Mouse (Mus musculus) mesoderm, embryonic 11.5 days (tissue): ENCODE measurements around the gene Iqcb1.
A peak's percentile ranks its signal among the peaks of the same experiment; 100 is the strongest.
"Not testable (repeated sequence)": the region's sequence is repeated elsewhere in the genome, so short reads cannot be mapped to it uniquely, and the experiment has no call there.

ENCODE experiments used
- DNase-seq: peaks from one replicate; pipeline ENCODE4 v3.0.0-alpha.2; 2012; ENCODE audit warnings: low read depth, low spot score

Iqcb1 gene

DNA sequence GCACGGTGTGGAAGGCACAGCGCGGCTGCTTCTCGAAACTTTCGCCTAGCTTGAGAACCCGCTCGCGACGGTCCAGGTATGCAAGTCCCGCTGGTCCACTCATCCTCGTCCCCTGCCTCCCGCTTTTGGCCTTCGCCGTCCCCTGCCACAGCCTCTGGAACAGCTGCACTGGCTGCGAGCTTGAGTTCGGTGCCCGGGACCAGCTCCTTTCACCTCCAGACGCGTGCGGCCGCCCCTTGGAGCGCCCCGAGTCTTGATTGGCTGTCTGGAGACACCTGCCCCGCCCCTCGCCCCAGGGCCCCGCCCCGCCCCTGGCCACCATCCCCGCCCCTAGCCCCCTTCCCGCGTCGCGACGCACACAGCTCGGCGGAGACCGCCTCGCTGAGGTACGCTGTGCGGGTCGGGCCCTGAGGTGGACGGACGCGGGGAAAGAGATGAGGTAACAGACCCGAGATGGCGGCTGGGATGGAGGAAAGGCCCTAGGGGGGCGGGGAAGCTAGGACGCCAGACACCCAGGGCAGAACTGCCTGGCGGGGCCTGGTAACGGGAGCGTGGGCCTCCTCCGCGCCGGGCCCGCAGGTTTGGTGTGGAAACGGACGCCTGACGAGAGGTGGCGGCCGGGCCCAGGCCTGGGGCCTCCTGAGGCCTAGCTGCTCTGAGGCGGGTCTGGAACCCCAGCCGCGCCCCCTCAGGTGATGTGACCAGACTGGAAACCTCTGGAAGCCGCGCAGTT is at the start of gene Iqcb1:
Iqcb1 (plus strand) TSS at position 332 of the 733 bp plus-strand sequence.
- peak; percentile 87 for DNase-seq

DNA sequence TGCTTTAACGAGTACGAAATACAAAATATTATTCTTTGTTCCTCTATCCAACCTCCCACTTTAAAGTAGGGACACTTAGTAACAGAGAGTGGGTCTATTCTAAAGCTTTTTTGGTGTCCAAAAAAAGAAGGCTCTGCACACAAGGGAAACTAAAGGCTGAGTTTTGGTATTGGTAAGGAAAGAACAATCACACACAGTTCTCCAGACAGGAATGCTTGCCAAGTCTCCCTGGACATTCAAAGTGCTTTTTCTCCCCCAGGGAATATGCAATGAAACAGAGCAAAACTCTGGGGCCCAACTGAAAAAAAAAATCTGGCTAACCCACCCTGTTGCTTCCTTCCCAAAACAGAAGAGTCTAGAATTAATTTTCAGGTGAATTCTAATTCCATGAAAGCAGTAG is 44.0 kb upstream of the Iqcb1 start:
- DNase-seq: no peak

DNA sequence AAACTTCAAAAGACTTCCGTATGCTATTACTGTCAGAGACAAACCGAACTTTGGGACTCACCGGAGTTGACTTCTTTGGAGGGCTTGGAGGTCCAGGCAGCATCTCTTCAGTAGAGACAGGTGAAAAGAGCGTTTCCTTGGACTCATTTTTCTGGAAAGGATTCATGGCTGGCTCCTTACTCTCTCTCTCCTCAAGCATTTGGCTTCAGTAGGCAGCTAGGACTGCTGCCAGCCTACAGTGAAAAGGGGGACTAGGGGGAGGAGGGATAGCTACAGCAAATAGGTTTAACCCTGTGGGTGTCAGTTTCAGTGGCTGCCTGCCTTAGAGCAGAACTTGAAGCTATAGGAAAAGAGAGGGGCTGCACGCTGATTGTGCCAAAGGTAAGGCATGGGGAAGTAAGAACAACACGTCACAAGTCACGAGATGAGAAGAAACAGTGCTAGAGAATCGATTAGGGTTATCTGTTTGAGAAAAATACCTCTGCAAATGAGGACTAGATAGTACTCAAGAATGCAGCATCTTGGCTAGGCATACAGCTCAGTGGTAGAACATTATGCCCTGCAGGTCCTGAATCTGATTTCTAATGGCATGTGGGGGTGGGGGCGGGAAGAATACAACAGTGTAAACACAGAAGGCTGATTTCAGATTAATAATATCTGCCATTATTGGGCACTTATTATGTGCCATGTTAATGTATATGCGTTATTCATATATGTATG is 43.4 kb upstream of the Iqcb1 start, which contains the start of gene Slc15a2:
Slc15a2 (minus strand) TSS at position 369 of the 720 bp plus-strand sequence.
- DNase-seq: no peak

DNA sequence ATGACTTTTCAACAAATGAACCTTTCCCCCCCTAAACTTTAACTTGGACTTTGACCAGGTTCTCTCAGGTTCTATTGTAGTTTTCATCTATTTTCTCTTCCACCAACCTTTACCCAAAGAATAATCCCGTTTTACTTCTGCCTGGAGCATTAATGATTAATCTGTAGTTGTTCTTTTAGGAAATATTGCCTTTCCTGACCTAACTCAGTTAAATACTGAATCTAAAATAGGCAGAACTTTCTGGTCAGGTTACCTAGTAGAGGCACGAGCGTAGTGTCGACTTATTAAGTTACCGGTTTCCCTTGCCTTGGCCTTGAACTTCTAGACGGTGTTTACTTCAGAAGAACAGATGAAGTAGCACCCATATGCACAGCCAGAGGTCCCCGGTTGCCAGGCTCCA is 41.7 kb upstream of the Iqcb1 start:
- no peak for DNase-seq

DNA sequence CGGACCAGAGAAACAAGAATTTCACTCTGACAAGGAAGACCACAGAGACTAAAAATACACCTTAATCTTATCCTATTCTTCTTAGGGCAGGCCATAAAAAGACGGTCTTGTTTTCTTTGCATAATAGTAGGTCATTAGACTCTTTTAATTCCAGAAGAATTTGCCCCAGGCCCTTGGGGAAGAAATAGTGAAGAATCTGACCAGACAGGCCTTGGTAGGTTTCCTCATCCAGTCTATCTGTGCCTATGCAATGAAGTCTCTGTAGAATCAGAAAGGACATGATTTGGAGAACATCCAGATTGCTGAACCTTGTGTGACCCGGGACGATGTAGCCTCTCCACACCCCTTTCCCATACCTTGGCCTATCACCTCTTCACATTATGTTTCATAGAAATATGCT is 38.0 kb upstream of the Iqcb1 start:
- no peak for DNase-seq

DNA sequence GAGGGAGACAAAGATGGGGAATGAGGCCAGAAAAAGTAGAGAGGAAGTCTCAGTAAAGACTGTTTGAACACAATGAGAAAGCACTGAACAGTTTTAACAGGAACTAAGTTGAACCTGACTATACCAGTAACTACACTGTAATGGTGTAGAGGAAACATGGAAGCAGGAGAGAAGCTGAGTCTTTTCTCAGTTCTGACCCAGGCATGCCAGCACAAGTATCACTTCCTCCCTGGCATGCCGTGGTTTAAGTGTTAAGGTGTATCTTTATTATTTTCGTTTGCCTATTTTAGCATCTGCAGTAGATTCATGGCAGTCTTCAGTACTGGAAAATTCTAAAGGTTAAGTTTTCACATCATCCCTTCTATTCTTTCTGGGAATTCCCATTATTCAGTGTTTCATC is 33.2 kb upstream of the Iqcb1 start:
- no peak for DNase-seq

DNA sequence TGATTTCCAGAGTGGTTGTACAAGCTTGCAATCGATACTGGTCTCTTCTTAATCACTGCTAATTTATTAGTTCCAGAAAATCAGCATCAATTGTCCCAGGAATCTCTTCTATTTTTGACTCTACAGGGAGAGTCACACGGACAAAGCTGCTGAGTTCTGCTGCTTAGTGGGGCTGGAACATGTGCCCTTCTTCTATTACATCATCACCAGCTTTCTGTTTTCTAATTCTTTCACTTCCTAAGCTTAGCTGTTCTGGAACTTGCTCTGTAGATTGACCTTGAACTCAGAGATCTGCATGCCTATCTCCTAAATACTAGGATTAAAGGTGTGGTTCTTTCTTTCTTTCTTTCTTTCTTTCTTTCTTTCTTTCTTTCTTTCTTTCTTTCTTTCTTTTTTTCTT is 29.9 kb upstream of the Iqcb1 start:
- DNase-seq: no peak

DNA sequence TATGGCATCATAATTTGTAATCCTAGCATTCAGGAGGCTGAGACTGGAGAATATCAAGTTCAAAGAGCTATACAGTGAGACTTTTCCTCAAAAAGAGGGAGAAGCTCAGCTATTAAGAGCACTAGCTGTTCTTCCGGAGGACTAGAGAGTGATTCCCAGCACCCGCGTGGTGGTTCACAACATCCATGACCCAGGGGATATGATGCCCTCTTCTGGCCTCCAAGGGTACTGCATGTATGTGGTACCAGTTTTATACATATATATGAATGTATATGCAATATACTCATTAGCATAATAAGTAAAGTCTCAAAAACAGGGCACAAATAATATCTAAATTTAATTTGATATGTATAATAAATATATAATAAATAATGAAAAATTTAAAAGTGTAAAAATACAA is 25.8 kb upstream of the Iqcb1 start:
- DNase-seq: no peak

DNA sequence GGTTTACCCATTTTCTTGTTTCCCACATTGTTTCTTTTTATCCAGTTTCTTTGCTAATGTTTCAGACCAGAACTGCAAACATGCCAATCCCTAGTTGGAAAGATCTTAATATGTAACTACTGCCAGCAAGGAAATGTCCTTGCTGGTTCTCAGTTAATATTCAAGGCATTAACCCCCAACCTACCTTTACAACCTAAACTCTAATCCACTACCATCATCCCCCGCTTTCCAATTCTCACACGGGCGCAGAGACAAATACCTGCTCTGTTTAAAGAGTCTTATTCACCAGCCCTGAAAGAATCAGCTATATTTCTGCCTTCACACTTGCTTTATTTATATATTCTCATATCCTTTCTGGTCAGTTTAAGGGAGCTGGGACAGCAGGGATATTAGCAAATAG is 19.6 kb upstream of the Iqcb1 start:
- no peak for DNase-seq

DNA sequence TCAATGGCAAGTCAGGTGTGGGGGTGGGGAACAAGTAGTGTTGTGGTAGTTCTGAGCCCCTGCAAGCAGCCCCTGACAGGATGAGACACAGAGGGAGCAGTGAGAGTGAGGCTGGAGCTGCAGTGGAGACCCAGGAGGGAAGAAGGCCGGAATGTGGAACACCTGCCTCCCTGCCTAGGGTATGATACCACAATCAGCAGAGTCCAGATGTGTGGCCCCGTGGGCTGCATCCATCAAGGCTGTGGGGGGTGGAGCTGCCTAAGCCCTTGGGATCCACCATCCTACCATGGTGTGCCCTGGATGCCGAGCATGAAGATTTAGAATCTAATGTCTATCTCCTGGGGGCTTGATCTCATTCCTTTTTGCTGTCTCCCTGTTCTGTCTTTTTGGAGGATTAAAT is 14.5 kb upstream of the Iqcb1 start:
- no peak for DNase-seq

DNA sequence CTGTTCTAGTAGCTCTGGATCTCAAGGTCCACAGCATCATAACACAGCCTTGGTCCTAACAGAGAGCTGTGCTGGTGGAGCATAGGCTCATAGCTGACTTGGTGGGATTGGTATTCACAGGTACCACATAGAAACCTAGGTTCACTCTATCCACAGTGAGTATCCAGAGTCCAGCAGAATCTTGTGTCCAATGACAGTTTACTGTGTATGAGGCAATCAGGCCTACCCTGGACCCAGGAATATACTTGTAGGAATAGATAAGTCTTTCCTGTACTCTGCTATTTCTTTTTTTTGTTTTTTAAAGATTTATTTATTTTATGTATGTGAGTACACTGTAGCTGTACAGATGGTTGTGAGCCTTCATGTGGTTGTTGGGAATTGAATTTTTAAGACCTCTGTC is 11.3 kb upstream of the Iqcb1 start:
- DNase-seq: no peak

DNA sequence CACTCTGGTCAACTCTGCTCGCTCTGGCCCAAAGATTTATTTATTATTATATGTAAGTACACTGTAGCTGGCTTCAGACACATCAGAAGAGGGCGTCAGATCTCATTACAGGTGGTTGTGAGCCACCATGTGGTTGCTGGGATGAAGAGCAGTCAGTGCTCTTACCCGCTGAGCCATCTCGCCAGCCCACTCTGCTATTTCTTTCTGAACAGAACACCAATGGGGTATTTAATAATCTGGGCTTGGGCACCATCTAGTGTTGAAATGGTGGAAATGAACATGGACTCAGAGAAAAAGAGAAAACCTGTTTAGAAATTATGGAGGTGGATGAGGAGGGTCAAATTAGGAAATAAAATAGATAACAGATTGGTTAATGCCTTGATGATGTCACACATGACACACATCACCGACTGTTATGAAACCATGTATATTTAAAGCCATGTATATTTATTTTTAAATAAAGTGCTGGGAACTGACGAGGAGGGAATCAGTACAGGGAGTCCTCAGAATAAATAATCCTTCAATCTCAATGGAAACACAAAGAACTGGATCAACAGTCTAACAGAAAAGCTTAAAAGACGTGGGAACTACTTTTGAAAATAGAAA is 10.8 kb upstream of the Iqcb1 start:
- DNase-seq: peak; percentile 85

DNA sequence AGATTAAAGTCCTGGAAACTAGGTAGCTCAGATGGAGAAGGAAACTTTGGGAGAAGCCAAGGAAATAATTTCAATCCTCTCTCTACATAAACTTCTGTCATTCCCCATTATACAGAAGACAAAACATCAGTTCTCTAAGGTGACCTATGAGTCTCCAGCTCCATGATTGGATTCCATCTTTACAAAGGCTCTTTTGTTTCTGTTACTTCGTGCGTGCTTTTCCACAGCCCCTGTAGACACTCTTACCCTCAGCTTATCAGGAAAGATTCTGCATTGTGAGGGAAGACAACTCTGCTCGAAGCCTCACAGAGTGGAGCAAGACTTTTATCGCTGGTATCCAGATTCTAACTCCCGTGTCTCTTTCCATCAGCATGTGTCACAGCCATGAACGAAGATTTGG is 8.2 kb upstream of the Iqcb1 start:
- no peak for DNase-seq

DNA sequence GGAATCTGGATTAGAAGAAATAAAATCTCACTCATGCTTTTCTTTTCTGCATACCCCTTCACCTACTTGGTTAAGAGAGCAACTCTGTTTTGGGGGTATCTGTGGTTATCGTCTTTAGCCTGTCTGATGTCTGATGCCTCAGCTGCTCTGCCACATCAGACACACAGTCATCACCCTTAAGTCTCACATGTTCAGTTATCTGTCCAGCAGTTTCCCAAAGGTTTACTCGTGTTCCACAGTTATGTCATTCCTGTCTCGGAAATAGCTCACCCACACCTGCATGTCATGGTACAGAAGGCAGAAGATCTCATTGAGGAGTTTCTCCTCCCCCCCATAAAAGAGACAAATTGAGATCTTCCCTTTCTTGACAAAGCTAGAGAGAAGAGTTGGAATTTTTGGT is 7.4 kb upstream of the Iqcb1 start:
- DNase-seq: no peak

DNA sequence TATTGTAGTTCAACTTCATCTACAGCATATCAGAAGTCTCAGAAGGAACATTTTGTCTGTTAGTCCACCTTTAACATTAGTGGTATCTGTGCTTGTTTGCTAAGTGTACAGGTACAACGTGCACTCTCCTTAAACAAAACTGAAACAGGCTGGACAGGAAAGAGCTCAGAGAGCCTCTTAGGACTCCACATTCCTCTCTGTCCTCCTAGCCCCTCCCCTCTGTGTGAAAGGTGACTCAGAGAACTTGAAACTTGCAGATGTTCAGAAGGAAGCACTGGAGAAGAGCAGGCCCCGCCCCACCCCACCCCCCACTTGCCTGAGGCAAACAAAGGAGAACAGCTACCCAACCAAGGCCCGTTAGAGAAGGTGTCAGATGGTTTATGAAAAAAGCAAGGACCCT is 6.7 kb upstream of the Iqcb1 start:
- DNase-seq: peak; percentile 68

DNA sequence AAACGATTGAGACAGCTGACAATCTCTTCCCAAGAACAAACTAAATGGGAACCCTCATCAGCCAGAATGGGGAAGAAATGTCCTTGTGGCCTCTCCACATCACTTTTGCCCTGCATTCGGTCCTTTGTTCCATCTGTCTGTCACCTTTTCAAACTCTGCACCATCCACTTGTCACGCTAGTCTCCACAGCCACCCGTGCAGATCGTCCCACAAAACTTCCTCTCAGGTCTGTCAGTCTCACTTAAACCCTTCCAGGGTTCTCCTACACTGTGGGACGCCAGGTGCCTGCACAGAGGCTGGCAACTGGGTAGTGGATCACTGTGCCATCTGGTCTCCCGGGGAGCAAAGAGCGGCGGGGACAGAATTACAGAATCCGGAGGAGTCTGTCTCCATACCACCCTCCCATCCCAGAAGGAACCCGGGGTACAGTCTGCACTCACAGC is 553 bp upstream of the Iqcb1 start:
- DNase-seq: peak; percentile 4

DNA sequence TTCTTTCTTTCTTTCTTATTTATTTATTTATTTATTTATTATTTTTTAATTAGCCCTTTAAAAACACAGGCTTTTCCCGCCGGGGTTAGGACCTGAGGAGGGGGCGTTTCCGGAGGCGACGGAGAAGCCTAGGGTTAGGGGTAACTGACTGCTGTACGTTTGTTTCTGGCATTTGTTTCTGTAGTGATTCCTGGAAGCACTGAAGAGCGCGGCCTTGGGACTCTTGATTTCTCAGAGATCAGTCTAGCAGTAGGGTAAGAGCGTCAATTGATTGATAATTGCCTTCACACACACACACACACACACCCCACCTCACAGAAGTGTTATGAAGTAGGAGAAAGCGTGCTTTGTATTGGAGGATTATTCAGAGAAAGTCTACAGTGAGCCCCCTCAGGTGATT is 635 bp downstream of the Iqcb1 start:
- no peak for DNase-seq

DNA sequence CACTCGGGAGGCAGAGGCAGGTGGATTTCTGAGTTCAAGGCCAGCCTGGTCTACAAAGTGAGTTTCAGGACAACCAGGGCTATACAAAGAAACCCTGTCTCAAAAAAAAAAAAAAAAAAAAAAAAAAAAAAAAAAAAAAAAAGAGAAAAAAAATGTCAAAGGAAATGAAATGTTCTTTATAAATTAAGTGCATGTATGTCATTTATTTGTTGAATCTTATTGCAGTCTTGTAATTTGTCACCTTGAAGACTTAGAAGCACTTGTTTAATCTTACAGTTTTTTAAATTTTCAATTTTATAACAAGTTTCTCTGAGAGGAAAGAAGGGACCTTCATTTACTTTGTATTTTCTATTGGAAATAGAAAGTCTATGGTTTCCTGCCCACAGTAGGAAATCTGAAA is 18.7 kb downstream of the Iqcb1 start:
- DNase-seq: not testable (repeated sequence)

DNA sequence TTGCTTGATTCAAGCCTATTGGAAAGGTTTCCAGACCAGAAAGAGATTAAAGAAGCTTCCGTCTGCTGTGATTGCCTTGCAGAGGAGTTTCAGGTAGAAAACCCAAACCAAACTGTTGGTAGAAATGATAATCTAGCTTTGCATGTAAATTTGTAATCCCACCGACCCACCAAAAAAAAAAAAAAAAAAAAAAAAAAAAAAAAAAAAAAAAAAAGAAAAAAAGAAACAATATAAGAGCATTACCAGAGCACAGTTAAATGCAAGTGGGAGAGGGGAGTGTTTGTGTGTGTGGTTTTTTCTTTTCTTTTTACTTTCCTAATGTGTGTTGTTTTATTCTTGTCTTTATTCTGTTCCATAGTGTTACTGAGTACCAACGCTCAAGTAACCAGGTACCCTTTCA is 23.0 kb downstream of the Iqcb1 start:
- DNase-seq: no peak

DNA sequence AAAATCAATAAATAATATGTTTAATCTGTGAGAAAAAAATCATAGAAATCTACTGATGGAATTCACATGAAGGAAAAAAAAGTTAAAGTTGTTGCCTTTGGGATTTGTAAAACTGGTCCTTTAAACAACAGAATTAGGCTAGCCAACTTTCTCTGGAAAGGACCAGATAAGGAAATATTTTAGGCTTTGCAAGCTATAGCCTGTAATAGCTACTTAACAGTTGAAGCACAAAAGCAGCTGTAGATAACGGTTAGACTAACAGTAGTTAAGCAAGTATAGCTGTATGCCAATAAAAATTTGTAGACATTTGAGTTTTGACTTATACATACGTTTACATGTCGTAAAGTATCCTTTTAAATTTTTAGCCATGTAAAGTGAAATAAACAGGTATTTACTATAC is 35.4 kb downstream of the Iqcb1 start:
- DNase-seq: no peak

DNA sequence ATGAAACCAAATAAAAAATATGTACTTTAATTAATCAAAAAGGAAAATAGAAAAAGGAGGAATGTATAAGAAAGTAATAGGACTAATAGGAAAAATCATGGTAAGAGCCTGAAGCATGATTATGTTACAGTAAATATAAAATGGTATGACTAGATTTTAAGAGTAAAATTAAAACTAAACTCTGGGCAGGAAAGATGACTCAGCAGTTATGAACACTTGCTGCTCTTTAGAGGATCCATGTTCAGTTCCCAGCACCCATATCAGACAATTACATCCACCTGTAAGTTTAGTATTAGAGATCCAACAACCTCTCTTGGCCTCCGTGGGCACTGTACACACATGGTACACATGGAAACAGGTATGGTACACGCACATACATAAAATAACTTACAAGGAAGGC is 41.3 kb downstream of the Iqcb1 start:
- DNase-seq: no peak

DNA sequence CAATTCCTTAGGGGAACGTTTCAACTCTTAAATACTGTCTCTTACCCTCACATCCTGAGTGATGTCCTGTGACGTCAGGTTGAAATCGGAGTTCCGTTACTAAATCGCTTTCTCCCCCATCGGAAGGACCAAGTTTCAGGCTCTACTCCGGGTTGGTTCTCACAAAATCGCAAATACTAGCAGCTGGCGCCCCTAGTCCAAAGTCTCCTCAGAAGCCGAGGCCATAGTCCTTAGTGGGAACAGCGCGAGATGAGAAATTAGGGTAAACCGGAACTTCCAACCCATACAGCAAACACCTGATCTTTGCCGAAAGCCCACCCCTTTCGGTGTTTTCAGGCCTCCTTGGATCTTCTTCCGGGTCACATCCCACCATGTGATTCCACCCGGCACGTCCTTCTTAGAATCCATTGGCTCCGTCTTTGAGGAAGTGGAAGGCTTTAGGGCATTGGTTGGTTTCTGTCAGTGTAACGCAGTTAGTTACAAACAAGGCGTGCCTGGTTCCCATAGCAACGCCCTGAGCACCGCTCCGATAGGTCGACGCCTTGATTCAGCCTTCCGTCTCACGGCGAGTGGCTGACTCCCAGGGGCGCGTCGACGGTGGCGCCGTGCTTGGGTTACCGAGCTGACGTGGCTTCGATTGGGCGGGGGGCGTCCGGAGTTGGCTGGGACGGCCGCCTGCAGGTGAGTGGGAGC is 46.5 kb downstream of the Iqcb1 start, which contains the start of the genes Eaf2 and Golgb1:
Eaf2 (minus strand) TSS at position 421 of the 693 bp plus-strand sequence.
Golgb1 (plus strand) TSS at position 558 of the 693 bp plus-strand sequence.
- peak; percentile 99 for DNase-seq
